Mouse (Mus musculus): Measurements from ENCODE around the gene Cacnb1.

DNA sequence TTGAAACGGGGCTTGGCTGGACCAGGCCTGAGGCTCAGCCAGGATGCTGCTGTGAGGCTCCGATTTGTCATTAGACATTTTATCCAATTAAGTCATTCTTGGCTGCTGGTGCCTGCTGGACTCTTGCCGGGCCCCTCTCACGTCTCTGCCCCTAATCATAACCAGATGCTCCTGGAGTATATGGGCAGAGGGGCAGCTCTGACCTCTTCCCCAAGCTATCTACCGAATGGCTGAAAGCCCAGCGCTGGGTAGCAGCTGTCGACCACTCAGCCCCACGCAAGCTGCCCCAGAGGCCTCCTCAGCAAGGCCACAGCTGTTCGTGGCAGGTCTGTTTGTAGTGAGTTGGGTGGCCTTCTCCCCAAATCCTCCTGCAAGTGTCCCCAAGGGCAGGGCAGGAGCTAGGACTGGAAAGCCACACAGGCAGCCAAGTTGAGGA, 42.3 kb downstream of the Cacnb1 start:
- TF ChIP-seq CTCF (conservative IDR thresholded peaks at IDR 0.05; ENCODE audit: insufficient read depth, insufficient read length, low read depth, low read length) (no peak), POLR2A (IDR thresholded peaks at IDR 0.05; ENCODE audit: low read depth, low read length) (no peak)

Data from kidney, adult 2 months (tissue).